Mouse (Mus musculus): ENCODE data around the gene Cyp2d22. TPM values are rescaled to one million over a fixed set of nuclear protein-coding genes. Genes with fewer than 3 reads are reported as not detected.

Cyp2d22 gene
- polyA plus RNA-seq, 1 experiment from 2014 or later: 2.0 TPM

Small RNA genes within 50 kb of the gene (microRNA-seq; reads per million reads assigned to microRNA genes)
- gene Gm25990 (not detected), gene Gm27331 (not detected), gene Mir7684 (not detected)

Other genes starting within 250 kb of the Cyp2d22 start
- gene Srebf2, start 233.1 kb downstream of the Cyp2d22 start, polyA plus RNA-seq (2015; fragmentation: Nextera tagmentation; extraction: Ambion mirVana): 220 and 224 TPM in 2 replicates
- 1.1 and 1.5 TPM in 2 replicates for gene Shisa8, start 167.4 kb downstream of the Cyp2d22 start, polyA plus RNA-seq (2015; fragmentation: Nextera tagmentation; extraction: Ambion mirVana)
- 0.08 and 0.26 TPM in 2 replicates for gene Tnfrsf13c, start 155.9 kb downstream of the Cyp2d22 start, polyA plus RNA-seq (2015; fragmentation: Nextera tagmentation; extraction: Ambion mirVana)
- 10.7 and 13.6 TPM in 2 replicates for gene Cenpm, start 135.5 kb downstream of the Cyp2d22 start, polyA plus RNA-seq (2015; fragmentation: Nextera tagmentation; extraction: Ambion mirVana)
- gene 1500009C09Rik, start 127.9 kb downstream of the Cyp2d22 start, polyA plus RNA-seq (2015; fragmentation: Nextera tagmentation; extraction: Ambion mirVana): 22.6 and 24.0 TPM in 2 replicates
- gene Sept3, start 105.4 kb downstream of the Cyp2d22 start, polyA plus RNA-seq (2015; fragmentation: Nextera tagmentation; extraction: Ambion mirVana): 454 and 479 TPM in 2 replicates
- gene Wbp2nl, start 81.3 kb downstream of the Cyp2d22 start, polyA plus RNA-seq (2015; fragmentation: Nextera tagmentation; extraction: Ambion mirVana): not detected in 2 replicates
- 25.4 and 27.2 TPM in 2 replicates for gene Naga, start 41.3 kb downstream of the Cyp2d22 start, polyA plus RNA-seq (2015; fragmentation: Nextera tagmentation; extraction: Ambion mirVana)
- 1.2 and 1.5 TPM in 2 replicates for gene Pheta2, start 41.3 kb downstream of the Cyp2d22 start, polyA plus RNA-seq (2015; fragmentation: Nextera tagmentation; extraction: Ambion mirVana)
- gene Smdt1, start 41.3 kb downstream of the Cyp2d22 start, polyA plus RNA-seq (2015; fragmentation: Nextera tagmentation; extraction: Ambion mirVana): 322 and 335 TPM in 2 replicates
- gene Ndufa6, start 25.9 kb downstream of the Cyp2d22 start, polyA plus RNA-seq (2015; fragmentation: Nextera tagmentation; extraction: Ambion mirVana): 309 and 330 TPM in 2 replicates
- not detected in 2 replicates for gene Cyp2d11, start 13.8 kb upstream of the Cyp2d22 start, polyA plus RNA-seq (2015; fragmentation: Nextera tagmentation; extraction: Ambion mirVana)
- gene Cyp2d10, start 26.9 kb upstream of the Cyp2d22 start, polyA plus RNA-seq (2015; fragmentation: Nextera tagmentation; extraction: Ambion mirVana): 0.34 TPM in 1 of 2 replicates, not detected in the other
- gene Cyp2d9, start 53.2 kb upstream of the Cyp2d22 start, polyA plus RNA-seq (2015; fragmentation: Nextera tagmentation; extraction: Ambion mirVana): not detected in 2 replicates
- gene Cyp2d12, start 174.8 kb upstream of the Cyp2d22 start, polyA plus RNA-seq (2015; fragmentation: Nextera tagmentation; extraction: Ambion mirVana): not detected in 2 replicates
- not detected in 2 replicates for gene Cyp2d34, start 240.7 kb upstream of the Cyp2d22 start, polyA plus RNA-seq (2015; fragmentation: Nextera tagmentation; extraction: Ambion mirVana)

Measured in midbrain, embryonic 15.5 days (tissue).